ENCODE assay signal across 26 mouse cellular contexts in genomic region chr7:102514144-102514543, GRCm38 (mm10). TPM values are rescaled to one million over a fixed set of nuclear protein-coding genes. Genes with fewer than 3 reads are reported as not detected.
A peak's percentile ranks its signal among the peaks of the same experiment; 100 is the strongest.
DNase-seq lines count a peak whose midpoint lies in the region; ATAC-seq and TF ChIP-seq lines count a peak whose summit lies in the region.
"Had no signal": no experiment of that assay in that cellular context is flagged by ENCODE, and none has a peak within 500 bp of the region (broad histone marks: within the 10 kb centered on the region; RNA-seq: fewer than 3 reads in every experiment).

No protein-coding gene starts in this region.

- peak; percentile 66 for DNase-seq in 416B (ENCODE audit: low read depth)
- DNase-seq in CH12.LX (ENCODE audit: extremely low read depth), result peak; percentile 31
- no peak for DNase-seq in adipocyte (ENCODE audit: low spot score)
- no peak for DNase-seq in kidney, adult 18-20 months
- DNase-seq in frontal cortex, postnatal 36 days (ENCODE audit: low spot score in 2 of 2), result no peak
- DNase-seq in T-cell, adult 2 months (ENCODE audit: low spot score), result no peak
- DNase-seq: adrenal gland, postnatal 10 days; cerebellum, adult 18-20 months; cerebellum, adult 9-11 months; cerebellum, postnatal 36 days; forebrain, postnatal 0 days; gastrocnemius, postnatal 10 days; heart, postnatal 4 days; kidney, adult 9 months had no signal

- peak; percentile 66 for ATAC-seq in common myeloid progenitor, adult 5-6 weeks (replicated peaks; ENCODE audit: low read depth, poor library complexity, severe bottlenecking)
- ATAC-seq: forebrain, postnatal 0 days had no signal

- no peaks in the 10 kb centered on the region for H3K36me3 ChIP-seq in CH12.LX (replicated peaks in 1 of 2; ENCODE audit: control insufficient read depth in 1 of 2, insufficient read depth in 1 of 2, low read length in 1 of 2)
- H3K36me3 ChIP-seq in megakaryocyte, embryonic 14.5 days (replicated peaks; ENCODE audit: low read length), result no peaks in the 10 kb centered on the region
- H3K36me3 ChIP-seq: embryonic facial prominence, embryonic 10.5 days; heart, embryonic 12.5 days; hindbrain, embryonic 15.5 days had no signal

- H3K27ac ChIP-seq in CH12.LX (ENCODE audit: insufficient read depth, low read depth), result no peak overlapping the region
- H3K27ac ChIP-seq: embryonic facial prominence, embryonic 10.5 days; forebrain, embryonic 13.5 days; hindbrain, embryonic 15.5 days had no signal

- H3K9ac ChIP-seq in CH12.LX (ENCODE audit: insufficient read depth, low read depth), result no peak overlapping the region
- H3K9ac ChIP-seq: forebrain, postnatal 0 days; heart, embryonic 12.5 days; hindbrain, embryonic 15.5 days had no signal

- no peaks in the 10 kb centered on the region for H3K9me3 ChIP-seq in CH12.LX (replicated peaks; ENCODE audit: low read length)
- H3K9me3 ChIP-seq in megakaryocyte, embryonic 14.5 days, result no peaks in the 10 kb centered on the region
- H3K9me3 ChIP-seq: embryonic facial prominence, embryonic 10.5 days; forebrain, embryonic 13.5 days; heart, embryonic 12.5 days; hindbrain, embryonic 15.5 days had no signal

- H3K4me1 ChIP-seq in CH12.LX (ENCODE audit: control insufficient read depth in 1 of 2, insufficient read depth in 2 of 2), result peaks cover 5 to 24% of the 10 kb centered on the region in 2 experiments
- peaks cover 30% of the 10 kb centered on the region for H3K4me1 ChIP-seq in megakaryocyte, embryonic 14.5 days

- TF ChIP-seq RAD21 in CH12.LX (IDR thresholded peaks at IDR 0.05; ENCODE audit: low read depth, low read length), result no peak

- TF ChIP-seq EP300 in CH12.LX (IDR thresholded peaks at IDR 0.05; ENCODE audit: low read length), result no peak

- no peak for TF ChIP-seq CTCF in CH12.LX (conservative IDR thresholded peaks at IDR 0.05 in 1 of 2, IDR thresholded peaks at IDR 0.05 in 1 of 2; ENCODE audit: low read depth in 2 of 2, low read length in 2 of 2)

- TF ChIP-seq POLR2A in CH12.LX (IDR thresholded peaks at IDR 0.05; ENCODE audit: low read depth, low read length), result no peak

- dilution Hi-C loops in CH12.LX (cut with MboI; ENCODE audit: extremely low pct_ligation_motif_present, extremely low pct_unique_long_range_greater_than_20kb, low sequenced_read_pairs), result no loop called here

- H3K4me3 ChIP-seq in CH12.LX (replicated peaks in 1 of 3; ENCODE audit: low read depth in 2 of 3, low read length in 2 of 3, poor library complexity in 1 of 3), result no peak overlapping the region
- H3K4me3 ChIP-seq in megakaryocyte, embryonic 14.5 days (replicated peaks), result peak overlapping the region; percentile 57
- H3K4me3 ChIP-seq: forebrain, embryonic 13.5 days had no signal

- no peaks in the 10 kb centered on the region for H3K27me3 ChIP-seq in CH12.LX (replicated peaks)
- H3K27me3 ChIP-seq in megakaryocyte, embryonic 14.5 days (replicated peaks), result peaks cover 33% of the 10 kb centered on the region

- no peak overlapping the region for H3K4me2 ChIP-seq in CH12.LX (ENCODE audit: insufficient read depth, low read depth, poor library complexity, severe bottlenecking)

- in situ Hi-C loops in CH12.LX (cut with MboI; ENCODE audit: low pct_ligation_motif_present, low pct_unique_long_range_greater_than_20kb, low sequenced_read_pairs), result loop anchor here (25.0 kb wide), 1 partner anchor 248 kb away; the partner anchor contains the start of genes Olfr560, Olfr561 and Olfr78

- H3K79me2 ChIP-seq in CH12.LX (replicated peaks; ENCODE audit: control insufficient read depth, extremely low read depth, insufficient read depth, poor library complexity, severe bottlenecking), result no peaks in the 10 kb centered on the region

TF ChIP-seq in CH12.LX, 34 proteins besides CTCF, POLR2A, EP300 and RAD21:
- 0 out of 2 replicates have a peak, but pooled peaks have one; percentile 15 for TF ChIP-seq IRF4 (IDR thresholded peaks at IDR 0.05; ENCODE audit: low read depth, low read length)
- TF ChIP-seq RCOR1 (conservative IDR thresholded peaks at IDR 0.05; ENCODE audit: low read depth, low read length), result no peak
- no peak for TF ChIP-seq MXI1 (IDR thresholded peaks at IDR 0.05; ENCODE audit: low read depth, low read length)

RNA-seq across cellular contexts. Expression of gene Olfr545, which starts 14.8 kb away (rescaled TPM):
- not detected in 2 replicates for total RNA-seq in CH12.LX (2012; rRNA removed)
- not detected in 2 replicates for total RNA-seq in CH12.LX (2014; rRNA removed)
- not detected in 2 replicates for polyA plus RNA-seq in CH12.LX (2012; ENCODE audit: insufficient read length, low read depth)
- total RNA-seq in common myeloid progenitor, adult 5-6 weeks (2017), result not detected in 2 replicates
- not detected in 2 replicates for polyA plus RNA-seq in megakaryocyte, embryonic 14.5 days (2012; ENCODE audit: insufficient read depth, low replicate concordance)
- total RNA-seq: adrenal gland, postnatal 10 days; gastrocnemius, postnatal 10 days; gastrocnemius, postnatal 4 days; heart, adult 8-10 months; heart, postnatal 4 days had no signal
- polyA plus RNA-seq: CD4-positive, CD25-positive, alpha-beta regulatory T cell, adult 4 months; embryonic facial prominence, embryonic 14.5 days; heart, embryonic 12.5 days; heart, embryonic 16.5 days; intestine, embryonic 16.5 days had no signal

RNA-seq across cellular contexts. Expression of gene Olfr547, which starts 20.4 kb away (rescaled TPM):
- not detected in 2 replicates for total RNA-seq in CH12.LX (2012; rRNA removed)
- not detected in 2 replicates for total RNA-seq in CH12.LX (2014; rRNA removed)
- polyA plus RNA-seq in CH12.LX (2012; ENCODE audit: insufficient read length, low read depth), result not detected in 2 replicates
- not detected in 2 replicates for total RNA-seq in common myeloid progenitor, adult 5-6 weeks (2017)
- not detected in 2 replicates for polyA plus RNA-seq in megakaryocyte, embryonic 14.5 days (2012; ENCODE audit: insufficient read depth, low replicate concordance)
- total RNA-seq: adrenal gland, postnatal 10 days; forebrain, postnatal 0 days; gastrocnemius, postnatal 10 days; gastrocnemius, postnatal 4 days; heart, adult 8-10 months; heart, postnatal 4 days had no signal
- polyA plus RNA-seq: CD4-positive, CD25-positive, alpha-beta regulatory T cell, adult 4 months; embryonic facial prominence, embryonic 10.5 days; embryonic facial prominence, embryonic 14.5 days; forebrain, embryonic 13.5 days; forebrain, postnatal 0 days; heart, embryonic 12.5 days; heart, embryonic 16.5 days; hindbrain, embryonic 15.5 days; intestine, embryonic 16.5 days had no signal

RNA-seq across cellular contexts. Expression of gene Olfr544, which starts 26.0 kb away (rescaled TPM):
- total RNA-seq in CH12.LX (2012; rRNA removed) (not detected in 2 replicates), CH12.LX (2014; rRNA removed) (not detected in 2 replicates)
- polyA plus RNA-seq in CH12.LX (2012; ENCODE audit: insufficient read length, low read depth), result 0.07 and 0.23 TPM in 2 replicates
- total RNA-seq in common myeloid progenitor, adult 5-6 weeks (2017), result not detected in 2 replicates
- polyA plus RNA-seq in megakaryocyte, embryonic 14.5 days (2012; ENCODE audit: insufficient read depth, low replicate concordance), result not detected in 2 replicates
- total RNA-seq: adrenal gland, postnatal 10 days; forebrain, postnatal 0 days; gastrocnemius, postnatal 10 days; gastrocnemius, postnatal 4 days; heart, adult 8-10 months; heart, postnatal 4 days had no signal
- polyA plus RNA-seq: CD4-positive, CD25-positive, alpha-beta regulatory T cell, adult 4 months; intestine, embryonic 16.5 days had no signal

RNA-seq across cellular contexts. Expression of gene Olfr548-ps1, which starts 26.6 kb away (rescaled TPM):
- total RNA-seq in CH12.LX (2012; rRNA removed) (not detected in 2 replicates), CH12.LX (2014; rRNA removed) (not detected in 2 replicates)
- polyA plus RNA-seq in CH12.LX (2012; ENCODE audit: insufficient read length, low read depth), result not detected in 2 replicates
- total RNA-seq in common myeloid progenitor, adult 5-6 weeks (2017), result not detected in 2 replicates
- not detected in 2 replicates for polyA plus RNA-seq in megakaryocyte, embryonic 14.5 days (2012; ENCODE audit: insufficient read depth, low replicate concordance)
- total RNA-seq: adrenal gland, postnatal 10 days; forebrain, postnatal 0 days; gastrocnemius, postnatal 10 days; gastrocnemius, postnatal 4 days; heart, adult 8-10 months; heart, postnatal 4 days had no signal
- polyA plus RNA-seq: CD4-positive, CD25-positive, alpha-beta regulatory T cell, adult 4 months; embryonic facial prominence, embryonic 10.5 days; embryonic facial prominence, embryonic 14.5 days; forebrain, embryonic 13.5 days; forebrain, postnatal 0 days; heart, embryonic 12.5 days; heart, embryonic 16.5 days; hindbrain, embryonic 15.5 days; intestine, embryonic 16.5 days had no signal

RNA-seq across cellular contexts. Expression of gene Olfr543, which starts 32.7 kb away (rescaled TPM):
- not detected in 2 replicates for total RNA-seq in CH12.LX (2012; rRNA removed)
- total RNA-seq in CH12.LX (2014; rRNA removed), result not detected in 2 replicates
- 0.89 and 1.1 TPM in 2 replicates for polyA plus RNA-seq in CH12.LX (2012; ENCODE audit: insufficient read length, low read depth)
- total RNA-seq in common myeloid progenitor, adult 5-6 weeks (2017), result not detected in 2 replicates
- not detected in 2 replicates for polyA plus RNA-seq in megakaryocyte, embryonic 14.5 days (2012; ENCODE audit: insufficient read depth, low replicate concordance)
- total RNA-seq: adrenal gland, postnatal 10 days; forebrain, postnatal 0 days; gastrocnemius, postnatal 10 days; gastrocnemius, postnatal 4 days; heart, adult 8-10 months; heart, postnatal 4 days had no signal

Comparison
In these comparisons a context has a peak if more than half of its experiments do, and no peak if none do; other contexts are left out.
1. DNase-seq: peak in 416B (single experiment) and CH12.LX (single experiment); none in adipocyte (single experiment), kidney, adult 18-20 months (single experiment), frontal cortex, postnatal 36 days (0 of 2) and T-cell, adult 2 months (single experiment).